Comparison of ENCODE assay signal across 19 mouse cellular contexts in genomic region chr12:59194341-59195003, GRCm38 (mm10). TPM values are rescaled to one million over a fixed set of nuclear protein-coding genes. Genes with fewer than 3 reads are reported as not detected.
DNase-seq lines count a peak whose midpoint lies in the region; ATAC-seq and TF ChIP-seq lines count a peak whose summit lies in the region.
"Had no signal": no experiment of that assay in that cellular context is flagged by ENCODE, and none has a peak within 500 bp of the region (broad histone marks: within the 10 kb centered on the region; RNA-seq: fewer than 3 reads in every experiment).

No protein-coding gene starts in this region.

- intact Hi-C loops in heart, postnatal 14 days (cut with DNase I) = no loop called here
- intact Hi-C loops in left cerebral cortex, postnatal 10 days (cut with DNase I) = no loop called here

- no peak overlapping the region for H3K9ac ChIP-seq in heart, embryonic 14.5 days (ENCODE audit: low read length)
- H3K9ac ChIP-seq in liver, embryonic 15.5 days = no peak overlapping the region
- H3K9ac ChIP-seq: embryonic facial prominence, embryonic 12.5 days; hindbrain, embryonic 13.5 days; limb, embryonic 15.5 days; midbrain, embryonic 15.5 days had no signal

- WGBS in heart, embryonic 14.5 days = 33% methylated on average over 9 of the region's 9 CpGs
- 21% methylated on average over 9 of the region's 9 CpGs for WGBS in liver, embryonic 15.5 days (ENCODE audit: insufficient replicate concordance)

- TF ChIP-seq CTCF in G1E (IDR thresholded peaks at IDR 0.05; ENCODE audit: low read depth, low read length) = no peak

- no peaks in the 10 kb centered on the region for H3K27me3 ChIP-seq in heart, embryonic 14.5 days (ENCODE audit: control insufficient read depth, insufficient read depth, low read length)
- no peaks in the 10 kb centered on the region for H3K27me3 ChIP-seq in G1E (ENCODE audit: insufficient read depth, low read length)
- H3K27me3 ChIP-seq in liver, embryonic 15.5 days = no peaks in the 10 kb centered on the region
- H3K27me3 ChIP-seq: embryonic facial prominence, embryonic 12.5 days; hindbrain, embryonic 13.5 days; limb, embryonic 15.5 days; midbrain, embryonic 15.5 days had no signal

- no peak overlapping the region for H3K4me3 ChIP-seq in heart, embryonic 14.5 days (ENCODE audit: control insufficient read depth in 1 of 2, insufficient read depth in 1 of 2, low read depth in 1 of 2, low read length in 2 of 2)
- no peak overlapping the region; the same call in 1 of the 2 replicates for H3K4me3 ChIP-seq in G1E (ENCODE audit: low read depth, low read length)
- H3K4me3 ChIP-seq in liver, embryonic 15.5 days (replicated peaks) = no peak overlapping the region
- H3K4me3 ChIP-seq: embryonic facial prominence, embryonic 12.5 days; forebrain, embryonic 10.5 days; hindbrain, embryonic 13.5 days; limb, embryonic 15.5 days; midbrain, embryonic 15.5 days had no signal

- ATAC-seq in heart, embryonic 14.5 days (ENCODE audit: insufficient number of reproducible peaks, insufficient read depth, low FRiP score, low read depth) = no peak
- ATAC-seq in G1E (ENCODE audit: extremely low read depth, insufficient number of reproducible peaks, low FRiP score, poor library complexity, severe bottlenecking) = peak; percentile 85
- peak; percentile 75 for ATAC-seq in common myeloid progenitor, adult 5-6 weeks (replicated peaks; ENCODE audit: low read depth, poor library complexity, severe bottlenecking)
- peak; percentile 88 for ATAC-seq in liver, embryonic 15.5 days (ENCODE audit: insufficient read depth)
- ATAC-seq in cerebellum, adult (ENCODE audit: insufficient number of reproducible peaks, low FRiP score, low TSS enrichment) = no peak
- ATAC-seq: intestine, postnatal 0 days; midbrain, embryonic 15.5 days had no signal

- no peak for DNase-seq in heart, postnatal 14 days
- no peak for DNase-seq in G1E (ENCODE audit: low spot score)
- no peak for DNase-seq in left cerebral cortex, adult 18-20 months (ENCODE audit: low spot score in 2 of 2)
- DNase-seq in left cerebral cortex, postnatal 10 days (ENCODE audit: extremely low spot score in 1 of 2, low spot score in 2 of 2) = no peak
- DNase-seq: adrenal gland, postnatal 25 days; cerebellum, postnatal 36 days; lung, postnatal 36 days; right cerebral cortex, postnatal 14 days had no signal

- peaks cover 0 to 6% of the 10 kb centered on the region in 2 experiments; a peak in 2 of 4 replicates for H3K4me1 ChIP-seq in heart, embryonic 14.5 days (ENCODE audit: control insufficient read depth in 2 of 2, insufficient read depth in 2 of 2, low read length in 2 of 2)
- H3K4me1 ChIP-seq in G1E (ENCODE audit: insufficient read depth, low read depth, low read length) = peaks cover 21% of the 10 kb centered on the region
- H3K4me1 ChIP-seq in liver, embryonic 15.5 days (replicated peaks) = peaks cover 21% of the 10 kb centered on the region
- H3K4me1 ChIP-seq: embryonic facial prominence, embryonic 12.5 days; forebrain, embryonic 10.5 days; hindbrain, embryonic 13.5 days; limb, embryonic 15.5 days; midbrain, embryonic 15.5 days had no signal

- no peak overlapping the region for H3K4me2 ChIP-seq in heart, embryonic 14.5 days (ENCODE audit: low read length)
- peak overlapping the region; percentile 29 for H3K4me2 ChIP-seq in liver, embryonic 15.5 days
- H3K4me2 ChIP-seq: embryonic facial prominence, embryonic 12.5 days; hindbrain, embryonic 13.5 days; limb, embryonic 15.5 days; midbrain, embryonic 15.5 days had no signal

- H3K27ac ChIP-seq in heart, embryonic 14.5 days (replicated peaks in 1 of 2; ENCODE audit: control insufficient read depth in 1 of 2, insufficient read depth in 1 of 2, low read depth in 2 of 2, low read length in 2 of 2) = peak overlapping the region; percentile 37 to 49; a peak in 3 of 4 replicates
- peak overlapping the region; percentile 45 for H3K27ac ChIP-seq in liver, embryonic 15.5 days (replicated peaks)
- H3K27ac ChIP-seq: embryonic facial prominence, embryonic 12.5 days; forebrain, embryonic 10.5 days; hindbrain, embryonic 13.5 days; kidney, postnatal 0 days; limb, embryonic 15.5 days; midbrain, embryonic 15.5 days had no signal

- H3K9me3 ChIP-seq in heart, embryonic 14.5 days (ENCODE audit: control insufficient read depth, low read length) = no peaks in the 10 kb centered on the region
- no peaks in the 10 kb centered on the region for H3K9me3 ChIP-seq in G1E (replicated peaks)
- H3K9me3 ChIP-seq in liver, embryonic 15.5 days (replicated peaks) = no peaks in the 10 kb centered on the region
- H3K9me3 ChIP-seq: embryonic facial prominence, embryonic 12.5 days; forebrain, embryonic 10.5 days; hindbrain, embryonic 13.5 days; limb, embryonic 15.5 days; midbrain, embryonic 15.5 days had no signal

- peaks cover 23% of the 10 kb centered on the region for H3K36me3 ChIP-seq in heart, embryonic 14.5 days (ENCODE audit: control insufficient read depth, insufficient read depth, low read length)
- peaks cover 63% of the 10 kb centered on the region for H3K36me3 ChIP-seq in G1E (replicated peaks)
- peaks cover 20% of the 10 kb centered on the region for H3K36me3 ChIP-seq in liver, embryonic 15.5 days (replicated peaks)

RNA-seq across cellular contexts. Expression of gene Fbxo33, which starts 25.1 kb away (rescaled TPM):
- polyA plus RNA-seq in heart, embryonic 14.5 days (2014; fragmentation: Nextera tagmentation; extraction: Ambion mirVana) = 8.5 and 11.9 TPM in 2 replicates
- total RNA-seq in heart, postnatal 14 days (2021) = 1 to 10 TPM; 8.1 to 9.2 TPM
- 29.1 and 31.2 TPM in 2 replicates for total RNA-seq in G1E (2014; fragmentation: Nextera tagmentation)
- total RNA-seq in G1E (2017) = 37.4 and 37.5 TPM in 2 replicates
- polyA plus RNA-seq in G1E (2012) = 6.1 and 9.1 TPM in 2 replicates
- 37.4 and 46.3 TPM in 2 replicates for total RNA-seq in common myeloid progenitor, adult 5-6 weeks (2017)
- 7.6 and 7.8 TPM in 2 replicates for polyA plus RNA-seq in liver, embryonic 15.5 days (2015; fragmentation: Nextera tagmentation; extraction: Ambion mirVana)
- 10 to 100 TPM; 74.9 to 91.7 TPM for total RNA-seq in left cerebral cortex, adult 18-20 months (2021)
- total RNA-seq in left cerebral cortex, postnatal 10 days (2021) = 10 to 100 TPM; 29.6 to 32.9 TPM

Comparison
In these comparisons a context has a peak if more than half of its experiments do, and no peak if none do; other contexts are left out.
1. ATAC-seq: peak in G1E (single experiment), common myeloid progenitor, adult 5-6 weeks (single experiment) and liver, embryonic 15.5 days (single experiment); none in heart, embryonic 14.5 days (single experiment) and cerebellum, adult (single experiment).